ENCODE assay signal across 19 mouse cellular contexts in the genomic region with DNA sequence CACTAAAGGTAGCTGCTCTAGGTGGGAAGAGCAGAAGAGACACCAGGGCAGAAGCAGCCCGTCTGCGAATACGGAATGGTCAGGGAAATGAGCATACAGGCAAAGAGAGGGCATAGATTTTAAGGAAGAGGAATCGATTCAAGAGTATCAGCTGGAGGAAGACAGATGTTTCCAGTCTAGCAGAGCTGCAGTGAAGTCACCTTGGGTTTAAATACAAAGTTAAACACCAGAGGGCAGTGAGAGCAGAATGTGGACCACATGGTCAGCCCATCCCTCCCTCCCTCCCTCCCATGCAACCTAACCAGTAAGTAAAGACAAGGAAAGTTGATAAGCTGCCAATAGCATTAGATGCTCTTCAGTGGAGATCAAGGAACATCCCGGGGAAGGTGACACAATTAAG.
DNase-seq lines count a peak whose midpoint lies in the region; ATAC-seq and TF ChIP-seq lines count a peak whose summit lies in the region.
"Had no signal": no experiment of that assay in that cellular context is flagged by ENCODE, and none has a peak within 500 bp of the region (broad histone marks: within the 10 kb centered on the region; RNA-seq: fewer than 3 reads in every experiment).

No protein-coding gene starts in this region.

- WGBS in heart, embryonic 10.5 days, result 65% methylated on average over 5 of the region's 5 CpGs
- 68% methylated on average over 5 of the region's 5 CpGs for WGBS in kidney, embryonic 15.5 days

- peak in 1 of 2 experiments; percentile 47; a peak in 2 of 4 replicates for TF ChIP-seq CTCF in CH12.LX (conservative IDR thresholded peaks at IDR 0.05 in 1 of 2, IDR thresholded peaks at IDR 0.05 in 1 of 2; ENCODE audit: low read depth in 2 of 2, low read length in 2 of 2)

- peak; percentile 30 for DNase-seq in heart, embryonic 10.5 days (ENCODE audit: low spot score)
- DNase-seq in heart, postnatal 14 days, result no peak
- peak; percentile 28 for DNase-seq in kidney, postnatal 14 days
- DNase-seq in CH12.LX (ENCODE audit: extremely low read depth), result peak; percentile 17
- DNase-seq in left cerebral cortex, postnatal 14 days (ENCODE audit: low spot score in 2 of 2), result no peak
- DNase-seq: adrenal gland, postnatal 14 days; cerebellum, adult 11-12 months; cerebellum, postnatal 36 days; gastrocnemius, postnatal 25 days; kidney, adult 18-20 months; thymus, postnatal 14 days had no signal

- no peak overlapping the region for H3K4me3 ChIP-seq in heart, embryonic 10.5 days
- H3K4me3 ChIP-seq in kidney, embryonic 15.5 days (replicated peaks), result no peak overlapping the region
- H3K4me3 ChIP-seq in CH12.LX (replicated peaks in 1 of 3; ENCODE audit: low read depth in 2 of 3, low read length in 2 of 3, poor library complexity in 1 of 3), result no peak overlapping the region
- H3K4me3 ChIP-seq: heart, embryonic 13.5 days; hindbrain, embryonic 15.5 days; midbrain, embryonic 12.5 days; myocyte; neural tube, embryonic 15.5 days had no signal

- H3K4me2 ChIP-seq in kidney, embryonic 15.5 days, result no peak overlapping the region
- H3K4me2 ChIP-seq in CH12.LX (ENCODE audit: insufficient read depth, low read depth, poor library complexity, severe bottlenecking), result no peak overlapping the region
- H3K4me2 ChIP-seq: heart, embryonic 13.5 days; hindbrain, embryonic 15.5 days; midbrain, embryonic 12.5 days; neural tube, embryonic 15.5 days had no signal

- no peak for ATAC-seq in kidney, embryonic 15.5 days (replicated peaks; ENCODE audit: low FRiP score)
- peak; percentile 54 for ATAC-seq in common myeloid progenitor, adult 5-6 weeks (replicated peaks; ENCODE audit: low read depth, poor library complexity, severe bottlenecking)

- no peak overlapping the region for H3K27ac ChIP-seq in heart, embryonic 10.5 days
- H3K27ac ChIP-seq in kidney, embryonic 15.5 days, result no peak overlapping the region
- no peak overlapping the region for H3K27ac ChIP-seq in CH12.LX (ENCODE audit: insufficient read depth, low read depth)
- H3K27ac ChIP-seq: heart, embryonic 13.5 days; hindbrain, embryonic 15.5 days; macrophage; midbrain, embryonic 12.5 days; neural tube, embryonic 15.5 days had no signal

- no peak overlapping the region for H3K9ac ChIP-seq in kidney, embryonic 15.5 days
- H3K9ac ChIP-seq in CH12.LX (ENCODE audit: insufficient read depth, low read depth), result no peak overlapping the region
- H3K9ac ChIP-seq: heart, embryonic 13.5 days; hindbrain, embryonic 15.5 days; midbrain, embryonic 12.5 days; neural tube, embryonic 15.5 days had no signal

- in situ Hi-C loops in CH12.LX (cut with MboI; ENCODE audit: low pct_ligation_motif_present, low pct_unique_long_range_greater_than_20kb, low sequenced_read_pairs), result no loop called here

- peak; percentile 16 for TF ChIP-seq RAD21 in CH12.LX (IDR thresholded peaks at IDR 0.05; ENCODE audit: low read depth, low read length)

- dilution Hi-C loops in CH12.LX (cut with MboI; ENCODE audit: extremely low pct_ligation_motif_present, extremely low pct_unique_long_range_greater_than_20kb, low sequenced_read_pairs), result no loop called here

- no peaks in the 10 kb centered on the region for H3K79me2 ChIP-seq in CH12.LX (replicated peaks; ENCODE audit: control insufficient read depth, extremely low read depth, insufficient read depth, poor library complexity, severe bottlenecking)

- H3K9me3 ChIP-seq in heart, embryonic 10.5 days, result no peaks in the 10 kb centered on the region
- no peaks in the 10 kb centered on the region for H3K9me3 ChIP-seq in kidney, embryonic 15.5 days (replicated peaks)
- no peaks in the 10 kb centered on the region for H3K9me3 ChIP-seq in CH12.LX (replicated peaks; ENCODE audit: low read length)
- H3K9me3 ChIP-seq: heart, embryonic 13.5 days; hindbrain, embryonic 15.5 days; midbrain, embryonic 12.5 days; neural tube, embryonic 15.5 days had no signal

- no peak for TF ChIP-seq POLR2A in CH12.LX (IDR thresholded peaks at IDR 0.05; ENCODE audit: low read depth, low read length)

- intact Hi-C loops in heart, postnatal 14 days (cut with DNase I), result no loop called here
- intact Hi-C loops in left cerebral cortex, postnatal 14 days (cut with DNase I), result no loop called here

- no peaks in the 10 kb centered on the region for H3K36me3 ChIP-seq in heart, embryonic 10.5 days
- no peaks in the 10 kb centered on the region for H3K36me3 ChIP-seq in kidney, embryonic 15.5 days
- H3K36me3 ChIP-seq in CH12.LX (replicated peaks in 1 of 2; ENCODE audit: control insufficient read depth in 1 of 2, insufficient read depth in 1 of 2, low read length in 1 of 2), result no peaks in the 10 kb centered on the region
- H3K36me3 ChIP-seq: heart, embryonic 13.5 days; hindbrain, embryonic 15.5 days; midbrain, embryonic 12.5 days; neural tube, embryonic 15.5 days had no signal

- H3K27me3 ChIP-seq in heart, embryonic 10.5 days (ENCODE audit: insufficient read depth, poor library complexity, severe bottlenecking), result no peaks in the 10 kb centered on the region
- no peaks in the 10 kb centered on the region for H3K27me3 ChIP-seq in kidney, embryonic 15.5 days
- H3K27me3 ChIP-seq in CH12.LX (replicated peaks), result no peaks in the 10 kb centered on the region
- H3K27me3 ChIP-seq: heart, embryonic 13.5 days; hindbrain, embryonic 15.5 days; midbrain, embryonic 12.5 days; neural tube, embryonic 15.5 days had no signal

- no peak for TF ChIP-seq EP300 in CH12.LX (IDR thresholded peaks at IDR 0.05; ENCODE audit: low read length)

- H3K4me1 ChIP-seq in heart, embryonic 10.5 days, result peaks cover 5% of the 10 kb centered on the region
- no peaks in the 10 kb centered on the region for H3K4me1 ChIP-seq in kidney, embryonic 15.5 days
- no peaks in the 10 kb centered on the region; a peak in 1 of 4 replicates for H3K4me1 ChIP-seq in CH12.LX (ENCODE audit: control insufficient read depth in 1 of 2, insufficient read depth in 2 of 2)
- H3K4me1 ChIP-seq: midbrain, embryonic 12.5 days had no signal

TF ChIP-seq in CH12.LX, 34 proteins besides CTCF, POLR2A, EP300 and RAD21:
- TF ChIP-seq MYC (IDR thresholded peaks at IDR 0.05; ENCODE audit: low read depth, low read length), result peak; percentile 83; the same call in 1 of the 2 replicates
- TF ChIP-seq POLR2AphosphoS2 (IDR thresholded peaks at IDR 0.05; ENCODE audit: low read depth, low read length), result no peak
- peak; percentile 44 for TF ChIP-seq SMC3 (IDR thresholded peaks at IDR 0.05; ENCODE audit: low read depth, low read length)

Comparison
In these comparisons a context has a peak if more than half of its experiments do, and no peak if none do; other contexts are left out.
1. DNase-seq: peak in heart, embryonic 10.5 days (single experiment), kidney, postnatal 14 days (single experiment) and CH12.LX (single experiment); none in heart, postnatal 14 days (0 of 2) and left cerebral cortex, postnatal 14 days (0 of 2).